ENCODE assay signal across 10 mouse cellular contexts in the genomic region with DNA sequence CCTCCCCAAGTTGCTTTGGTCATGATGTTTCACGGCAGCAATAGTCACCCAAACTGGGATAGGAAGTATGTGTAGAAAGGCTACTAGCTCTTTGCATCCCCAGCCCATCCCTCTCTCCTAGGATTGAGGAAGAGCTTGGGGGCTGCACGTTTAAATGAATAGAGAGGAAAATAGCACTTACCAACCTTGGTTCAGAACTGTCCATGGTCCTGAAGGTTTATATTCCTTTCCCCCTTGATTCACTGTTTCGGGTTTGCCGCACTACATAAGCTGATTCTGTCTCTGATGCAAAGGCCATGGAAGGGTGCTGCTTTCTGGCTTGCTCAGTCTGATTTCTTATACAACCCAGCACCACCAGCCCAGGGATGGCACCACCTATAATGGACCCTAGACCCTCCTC.
DNase-seq lines count a peak whose midpoint lies in the region; ATAC-seq lines count a peak whose summit lies in the region.
"Had no signal": no experiment of that assay in that cellular context is flagged by ENCODE, and none has a peak within 500 bp of the region (broad histone marks: within the 10 kb centered on the region; RNA-seq: fewer than 3 reads in every experiment).

No protein-coding gene starts in this region.

- peak; percentile 58 for DNase-seq in heart, adult 11 months
- DNase-seq in heart, postnatal 36 days: no peak
- peak; percentile 75 for DNase-seq in ES-CJ7 (ENCODE audit: low read depth, low spot score)
- peak; percentile 5 for DNase-seq in induced T-regulatory cell, adult 2 months (ENCODE audit: low read depth)
- DNase-seq in frontal cortex, postnatal 36 days (ENCODE audit: low spot score in 2 of 2): no peak
- DNase-seq in testis, postnatal 10 days (ENCODE audit: low spot score): no peak
- DNase-seq in frontal cortex, postnatal 14 days (ENCODE audit: low spot score in 2 of 2): no peak
- DNase-seq: cerebellum, postnatal 36 days; heart, postnatal 4 days had no signal

- 0 out of 2 replicates have a peak, but pooled peaks have one; percentile 50 for ATAC-seq in common myeloid progenitor, adult 5-6 weeks (replicated peaks; ENCODE audit: low read depth, poor library complexity, severe bottlenecking)

- intact Hi-C loops in heart, postnatal 36 days (cut with DNase I): no loop called here

Comparison
In these comparisons a context has a peak if more than half of its experiments do, and no peak if none do; other contexts are left out.
1. DNase-seq: peak in heart, adult 11 months (single experiment), ES-CJ7 (single experiment) and induced T-regulatory cell, adult 2 months (single experiment); none in heart, postnatal 36 days (0 of 2), frontal cortex, postnatal 36 days (0 of 2), testis, postnatal 10 days (single experiment) and frontal cortex, postnatal 14 days (0 of 2).